Mouse (Mus musculus) central nervous system, embryonic 18 days (tissue): ENCODE data around the gene Capn11. TPM values are rescaled to one million over a fixed set of nuclear protein-coding genes. Genes with fewer than 3 reads are reported as not detected.

Experiments
- polyA plus RNA-seq: library from polyadenylated mRNA; depleted of rRNA; stranded (reverse); fragments of >200 nt; gene quantifications from 2 replicates; pipeline ENCODE4 v1.2.3, GENCODE M21; 2012; rRNA removed

The Capn11 gene
- polyA plus RNA-seq, result 0.16 and 1.9 TPM in 2 replicates

GRCm38 (mm10) chr17:45659225-45659624, at the start of gene Capn11:
Capn11 (minus strand) TSS chr17:45659325.

DNA sequence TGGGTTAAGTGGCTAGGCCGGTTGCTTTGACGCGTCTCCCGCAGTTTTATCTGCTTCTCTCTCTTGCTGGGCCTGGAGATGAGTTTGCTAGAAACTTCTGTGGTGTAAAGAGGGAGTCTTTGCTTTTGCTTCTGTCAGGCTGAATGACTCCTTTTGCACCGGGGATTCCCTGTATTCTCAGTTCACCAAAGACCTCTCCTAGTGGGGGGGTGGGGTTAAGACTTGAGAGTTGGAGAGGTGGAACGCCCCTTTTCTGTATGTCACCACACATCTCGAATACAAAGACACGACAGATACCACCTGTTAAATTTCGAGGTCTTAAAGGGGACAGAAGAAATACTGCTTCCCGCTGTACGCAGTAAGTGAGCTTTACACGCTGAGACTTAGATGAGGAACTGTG, 27.6 kb upstream of the Capn11 start, which contains the start of gene Tmem63b:
TSS of gene Tmem63b (minus strand) at position 190 of the 400 bp plus-strand sequence.

DNA sequence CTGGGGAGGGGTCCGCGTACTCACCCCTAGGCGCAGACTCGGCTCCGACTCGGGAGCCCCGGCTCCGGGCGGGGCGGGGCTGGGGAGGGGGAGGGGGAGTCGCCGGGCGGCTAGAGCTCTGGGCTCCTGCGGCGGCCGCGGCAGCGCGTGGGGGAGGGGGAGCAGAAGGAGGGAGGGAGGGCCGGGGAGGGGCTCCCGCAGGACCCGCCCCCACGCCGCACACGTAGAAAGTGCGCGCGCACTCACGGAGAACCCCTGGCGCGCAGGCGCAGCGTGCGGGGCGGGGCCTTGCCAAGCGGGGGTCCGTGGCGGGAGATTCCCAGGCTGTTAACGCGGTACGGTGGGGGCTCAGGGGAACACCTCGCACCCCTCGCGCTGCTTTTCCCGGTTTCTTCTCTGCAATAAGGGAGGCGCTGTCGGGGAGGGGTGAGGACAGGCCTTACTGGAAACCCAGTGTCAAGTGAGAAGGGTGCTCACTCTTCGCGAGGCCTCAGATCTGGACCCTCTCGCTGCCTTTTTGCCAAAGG, 27.0 kb upstream of the Capn11 start, which contains the start of gene Mrpl14:
TSS of gene Mrpl14 (plus strand) at position 230 of the 527 bp plus-strand sequence.

GRCm38 (mm10) chr17:45601877-45602304, 57.2 kb downstream of the Capn11 start, which contains the start of gene Mymx:
Mymx (minus strand) TSS chr17:45602102.

DNA sequence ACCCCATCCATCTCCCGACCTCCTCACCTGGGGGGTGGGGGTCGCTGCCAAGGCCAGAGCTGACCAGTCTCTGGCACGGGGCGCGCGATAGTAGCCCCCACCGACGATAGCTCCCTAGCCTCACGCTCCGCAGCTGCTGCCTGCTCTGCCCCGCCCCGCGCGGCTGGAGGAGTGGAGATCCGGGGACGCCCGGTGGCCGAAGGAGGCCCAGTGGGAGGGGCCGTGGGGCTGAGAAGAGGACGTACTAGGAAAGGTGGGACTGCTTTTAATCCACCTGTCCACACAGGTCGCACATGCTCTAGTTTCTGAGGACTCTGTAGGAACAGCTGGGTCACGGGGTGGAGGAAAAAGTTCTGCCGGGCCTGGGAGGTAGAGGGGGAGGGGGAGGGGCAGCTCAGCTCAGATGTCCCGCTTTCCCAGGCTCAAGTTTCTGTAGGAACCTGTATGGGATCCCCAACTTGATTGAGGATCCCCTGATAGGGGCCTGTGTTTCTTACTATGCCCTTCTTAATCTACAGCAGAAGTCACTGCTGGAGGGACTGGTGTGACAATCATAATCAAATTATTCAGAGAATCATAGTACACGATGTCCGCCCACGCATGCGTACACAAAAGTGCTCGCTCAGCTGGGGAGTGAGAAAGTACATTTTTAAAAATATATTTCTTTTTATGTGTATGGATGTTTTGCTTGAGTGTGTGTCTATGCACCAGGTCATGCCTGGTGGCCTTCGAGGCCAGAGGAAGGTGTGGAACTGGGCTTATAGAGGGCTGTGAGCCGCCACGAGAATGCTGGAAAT, 59.5 kb downstream of the Capn11 start, which contains the start of gene Slc29a1:
TSS of gene Slc29a1 (minus strand) at position 161 of the 797 bp plus-strand sequence.

Other genes starting within 250 kb of the Capn11 start
- gene Cdc5l, start 225.6 kb downstream of the Capn11 start, polyA plus RNA-seq, result 34.9 and 35.7 TPM in 2 replicates
- 1.4 and 1.6 TPM in 2 replicates for gene Spats1, start 183.9 kb downstream of the Capn11 start, polyA plus RNA-seq
- gene Aars2, start 152.5 kb downstream of the Capn11 start, polyA plus RNA-seq, result 24.5 and 25.5 TPM in 2 replicates
- gene Tcte1, start 135.9 kb downstream of the Capn11 start, polyA plus RNA-seq, result 0.97 and 1.0 TPM in 2 replicates
- 30.5 and 38.1 TPM in 2 replicates for gene Tmem151b, start 109.6 kb downstream of the Capn11 start, polyA plus RNA-seq
- gene Nfkbie, start 103.6 kb downstream of the Capn11 start, polyA plus RNA-seq, result 2.2 and 2.4 TPM in 2 replicates
- gene Slc35b2, start 95.5 kb downstream of the Capn11 start, polyA plus RNA-seq, result 65.0 and 70.4 TPM in 2 replicates
- gene Hsp90ab1, start 86.1 kb downstream of the Capn11 start, polyA plus RNA-seq, result 834 and 842 TPM in 2 replicates
- gene Slc29a1, start 59.7 kb downstream of the Capn11 start, polyA plus RNA-seq, result 104 TPM in 2 replicates
- 1.8 TPM in 1 of 2 replicates, not detected in the other for gene Mymx, start 57.2 kb downstream of the Capn11 start, polyA plus RNA-seq
- gene Mrpl14, start 27.0 kb upstream of the Capn11 start, polyA plus RNA-seq, result 84.2 and 92.5 TPM in 2 replicates
- 262 and 321 TPM in 2 replicates for gene Tmem63b, start 27.6 kb upstream of the Capn11 start, polyA plus RNA-seq
- 0.36 and 0.40 TPM in 2 replicates for gene 1600014C23Rik, start 74.5 kb upstream of the Capn11 start, polyA plus RNA-seq